Mouse (Mus musculus): Measurements from ENCODE around the gene Il27ra.
"Not testable (repeated sequence)": the region's sequence is repeated elsewhere in the genome, so short reads cannot be mapped to it uniquely, and the experiment has no call there.

Il27ra gene

DNA sequence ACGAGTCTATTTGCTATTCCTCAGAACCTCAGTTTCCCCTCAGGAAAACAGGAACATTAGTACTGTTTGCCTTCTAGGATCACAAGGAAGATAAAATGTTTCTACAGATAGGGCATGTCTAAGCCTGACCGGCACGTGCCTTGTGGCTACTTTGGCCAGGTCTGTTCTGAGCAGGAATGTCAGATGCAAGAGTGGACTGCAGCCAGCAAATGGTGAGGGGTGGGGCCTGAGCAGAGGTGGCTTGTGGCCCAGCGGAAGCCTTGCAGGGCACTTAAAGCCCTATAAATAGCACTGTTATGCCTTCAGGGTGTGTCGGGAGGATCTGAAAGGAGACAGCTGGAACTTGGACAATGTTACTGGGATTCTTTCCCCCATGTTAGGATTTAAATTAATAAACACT is 19.3 kb downstream of the Il27ra start:
- no peak for DNase-seq (ENCODE audit: low read depth in 1 of 2, low spot score in 2 of 2)

DNA sequence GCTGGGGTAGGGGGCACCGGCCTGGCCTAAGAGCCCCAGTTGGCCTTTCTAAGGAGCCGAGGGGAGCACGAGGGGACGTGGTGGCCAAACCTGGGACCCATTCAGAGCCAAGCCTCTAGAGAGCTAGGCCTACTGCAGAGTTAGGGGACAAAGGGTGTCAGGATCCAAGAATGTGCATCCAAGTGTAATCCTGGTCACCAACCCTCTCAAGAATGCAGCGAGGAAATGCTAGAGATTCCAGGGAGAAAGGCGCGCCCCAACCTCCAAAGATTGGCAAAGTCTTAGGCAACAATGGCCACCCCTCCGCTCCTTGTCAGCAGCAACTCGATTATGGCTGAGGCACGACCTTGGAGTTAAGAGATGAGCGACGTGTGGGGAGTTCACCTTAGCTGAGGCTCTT is 20.8 kb downstream of the Il27ra start:
- no peak for DNase-seq (ENCODE audit: low read depth in 1 of 2, low spot score in 2 of 2)

DNA sequence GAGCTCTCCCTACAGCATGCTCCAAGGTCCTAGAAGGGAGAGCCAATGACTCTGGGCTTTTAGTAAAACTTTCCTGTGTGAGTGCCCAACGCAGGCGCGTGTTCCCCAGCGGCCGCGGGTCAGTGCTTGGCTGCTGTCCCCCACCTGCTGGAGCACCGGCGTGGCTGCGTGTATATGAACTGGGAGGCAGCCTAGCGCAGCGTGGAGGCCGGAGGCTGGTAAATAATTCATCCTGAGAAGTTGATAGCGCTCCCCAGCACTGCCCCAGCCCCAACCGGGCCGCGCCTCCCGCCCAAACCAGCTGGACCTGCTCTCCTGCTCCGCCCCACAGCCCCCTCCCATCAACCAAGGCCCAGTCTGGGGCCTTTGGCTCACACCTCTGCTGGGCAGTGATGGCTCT is 21.3 kb downstream of the Il27ra start, which contains the start of gene Palm3:
TSS of gene Palm3 (plus strand) at position 376 of the 400 bp plus-strand sequence.
- DNase-seq (ENCODE audit: low read depth in 1 of 2, low spot score in 2 of 2): no peak

DNA sequence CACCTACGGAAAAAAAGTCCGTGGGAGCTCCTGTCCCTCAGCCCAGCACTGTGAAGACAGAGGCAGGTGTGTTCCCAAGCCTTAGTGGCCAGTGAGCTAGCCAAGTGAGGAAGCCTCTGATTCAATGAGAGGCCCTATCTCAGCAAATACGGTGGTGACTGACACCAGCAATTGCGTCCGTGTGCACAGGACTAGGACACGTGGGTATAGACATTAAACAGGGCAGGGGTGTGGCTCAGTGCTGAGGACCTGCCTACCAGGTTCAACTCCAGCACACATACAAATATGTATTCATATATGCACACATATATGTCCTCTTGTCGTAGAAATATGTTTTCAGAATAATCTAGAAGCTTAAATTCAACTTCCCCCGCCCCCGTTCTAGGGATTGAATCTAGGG is 22.7 kb downstream of the Il27ra start:
- DNase-seq (ENCODE audit: low read depth in 1 of 2, low spot score in 2 of 2): no peak

DNA sequence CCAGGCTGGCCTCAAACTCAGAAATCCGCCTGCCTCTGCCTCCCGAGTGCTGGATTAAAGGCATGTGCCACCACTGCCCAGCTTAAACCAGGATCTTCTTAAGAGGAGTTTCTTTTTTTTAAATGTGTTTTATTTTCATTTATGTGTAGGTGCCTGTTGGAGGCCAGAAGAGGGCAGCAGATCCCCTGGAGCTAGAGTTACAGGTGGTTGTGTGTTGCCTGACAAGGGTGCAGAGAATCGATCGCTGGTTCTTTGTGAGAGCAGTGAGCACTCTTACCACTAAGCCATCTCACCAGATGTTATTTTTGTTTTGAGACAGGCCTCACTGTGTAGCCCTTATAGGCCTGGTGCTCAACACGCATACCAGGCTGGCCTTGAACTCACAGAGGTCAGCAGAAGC is 26.6 kb downstream of the Il27ra start:
- no peak for DNase-seq (ENCODE audit: low read depth in 1 of 2, low spot score in 2 of 2)

DNA sequence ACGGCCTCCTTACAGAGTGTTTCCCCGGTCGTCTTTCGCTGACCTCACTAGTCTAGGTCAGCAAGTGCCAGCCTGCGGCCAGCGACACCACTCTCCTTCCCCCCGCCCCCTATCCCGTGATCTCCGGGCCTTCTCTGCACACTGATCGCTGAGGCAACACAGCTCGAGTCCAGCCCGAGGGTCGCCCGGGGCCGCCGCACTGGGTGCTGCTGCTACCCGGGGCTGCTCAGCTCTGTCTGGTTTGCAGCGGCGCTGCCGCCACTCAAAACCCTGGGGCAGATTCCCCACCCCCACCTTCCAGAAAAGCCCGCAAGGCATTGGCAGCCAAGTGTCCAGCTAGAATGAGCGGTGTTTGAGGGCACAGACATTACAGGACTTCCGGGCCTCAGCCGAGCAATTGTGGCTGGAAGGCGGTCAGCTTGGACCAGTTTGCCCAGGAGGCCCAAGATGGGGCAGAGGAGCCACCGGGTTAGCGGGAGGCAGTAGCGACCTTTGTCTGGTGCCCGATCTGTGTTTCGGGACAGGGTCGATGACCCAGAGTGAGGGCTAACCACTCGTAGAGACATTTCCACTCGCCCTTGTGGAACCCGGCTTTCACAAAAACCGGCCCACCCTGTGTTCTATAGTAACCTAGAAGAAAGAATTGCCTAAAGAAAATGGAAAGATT is 29.8 kb downstream of the Il27ra start:
- DNase-seq (ENCODE audit: low read depth in 1 of 2, low spot score in 2 of 2): no peak

DNA sequence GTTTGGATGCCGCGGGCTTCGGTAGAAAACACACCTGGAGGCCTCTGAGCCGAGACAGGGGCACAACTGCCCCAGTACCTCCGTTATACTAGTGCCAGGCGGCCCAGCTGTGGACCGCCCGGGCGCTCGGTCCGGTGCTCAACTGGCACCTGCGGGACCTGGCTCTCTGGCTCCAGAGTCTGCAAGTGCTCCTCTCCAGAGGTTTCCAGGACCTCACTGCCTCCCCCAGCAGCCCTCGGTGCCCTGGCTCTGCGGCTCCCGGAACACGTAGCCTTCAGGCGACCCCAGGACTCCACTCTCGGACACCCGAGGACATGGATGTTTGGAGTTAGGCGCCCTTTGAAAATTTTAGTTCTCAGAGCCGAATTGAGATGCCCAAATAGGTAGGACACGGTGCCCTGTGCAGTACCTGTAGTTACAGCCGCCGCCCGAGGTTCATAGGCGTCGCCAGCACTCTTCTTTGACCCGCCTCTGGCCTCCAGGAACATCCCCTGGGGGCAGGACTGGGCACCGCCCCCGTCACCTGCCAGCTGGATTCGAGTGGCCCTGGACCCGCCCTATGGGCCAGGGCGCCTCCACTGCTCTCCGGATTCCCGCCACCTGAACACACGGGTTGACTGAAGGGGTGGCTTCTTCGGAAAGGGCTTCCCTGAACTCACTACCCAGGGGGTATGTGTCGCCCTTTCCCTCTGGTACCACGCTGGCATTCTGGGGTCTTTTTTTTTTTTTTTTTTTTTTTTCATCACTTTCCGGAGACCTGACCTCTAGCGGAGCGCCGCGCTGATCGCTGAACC is 30.5 kb downstream of the Il27ra start, which contains the start of gene 2210011C24Rik:
TSS of gene 2210011C24Rik (minus strand) at position 467 of the 794 bp plus-strand sequence.
- no peak for DNase-seq (ENCODE audit: low read depth in 1 of 2, low spot score in 2 of 2)

DNA sequence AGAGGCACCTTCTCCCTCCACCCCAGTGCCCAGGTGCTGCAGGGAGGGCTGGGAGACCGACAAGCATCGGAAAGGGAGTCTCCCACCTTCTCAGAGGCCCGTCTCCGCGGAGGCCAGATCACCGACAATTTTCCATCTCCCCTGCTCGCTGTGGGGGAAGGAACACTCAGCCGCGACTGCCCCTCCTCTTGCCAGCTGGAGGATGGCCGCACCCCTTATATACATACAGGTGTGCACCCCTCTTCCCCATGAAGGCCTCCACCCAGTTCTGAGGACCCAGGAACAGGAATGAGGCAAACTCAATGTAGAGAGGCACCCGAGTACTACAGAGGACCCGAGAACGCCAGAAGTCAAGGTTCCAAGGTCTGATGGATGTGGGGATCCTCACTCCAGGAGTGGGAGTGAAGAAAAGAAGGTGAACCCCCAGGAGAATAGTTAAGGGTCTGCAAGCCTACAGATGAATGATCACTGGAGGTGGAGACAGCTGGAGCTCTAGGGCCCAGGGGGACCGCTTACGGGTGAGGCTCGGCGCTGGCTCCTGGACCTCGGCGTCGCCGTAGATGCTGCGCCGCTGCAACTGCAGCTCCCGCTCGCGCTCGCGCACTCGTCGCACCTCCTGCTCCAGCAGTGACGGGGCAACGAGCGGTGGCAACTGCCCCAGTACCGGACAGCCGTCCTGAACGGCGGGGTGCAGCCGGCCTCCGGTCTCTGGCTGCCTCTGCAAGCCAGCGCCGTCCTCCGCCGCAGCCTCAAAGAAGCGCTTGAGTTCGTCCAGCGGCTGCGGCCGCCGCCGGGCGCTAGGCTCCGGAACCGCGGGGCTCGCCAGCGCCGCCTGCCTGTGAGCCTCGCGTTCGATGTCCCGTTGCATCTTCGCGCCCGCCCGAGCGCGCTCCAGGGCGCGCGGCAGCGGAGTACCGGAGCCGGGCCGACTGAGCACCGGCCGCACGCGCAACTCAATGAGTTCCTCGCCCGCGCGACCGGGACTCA is 31.5 kb downstream of the Il27ra start:
- DNase-seq (ENCODE audit: low read depth in 1 of 2, low spot score in 2 of 2): peak in 1 of 2 experiments; percentile 51

DNA sequence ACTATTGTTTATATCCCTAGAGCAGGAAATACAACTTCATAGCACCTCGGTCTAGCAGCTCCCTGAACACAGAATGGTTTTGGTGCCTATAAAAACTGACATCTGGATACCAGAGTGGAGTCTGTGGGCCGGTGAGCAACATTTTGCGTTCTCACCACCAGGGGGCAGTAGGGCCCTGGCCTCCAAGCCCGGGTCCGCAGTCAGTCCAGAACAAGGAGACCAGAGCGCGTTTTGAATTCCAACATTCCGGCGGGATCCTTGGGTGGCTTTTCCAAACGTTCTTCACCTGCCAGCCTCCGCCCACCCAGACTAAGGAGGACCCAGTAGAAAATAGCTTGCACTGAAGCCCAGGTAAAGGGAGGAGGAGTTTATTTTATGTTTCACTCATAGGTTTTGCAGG is 32.5 kb downstream of the Il27ra start:
- DNase-seq (ENCODE audit: low read depth in 1 of 2, low spot score in 2 of 2): peak in 1 of 2 experiments; percentile 71

DNA sequence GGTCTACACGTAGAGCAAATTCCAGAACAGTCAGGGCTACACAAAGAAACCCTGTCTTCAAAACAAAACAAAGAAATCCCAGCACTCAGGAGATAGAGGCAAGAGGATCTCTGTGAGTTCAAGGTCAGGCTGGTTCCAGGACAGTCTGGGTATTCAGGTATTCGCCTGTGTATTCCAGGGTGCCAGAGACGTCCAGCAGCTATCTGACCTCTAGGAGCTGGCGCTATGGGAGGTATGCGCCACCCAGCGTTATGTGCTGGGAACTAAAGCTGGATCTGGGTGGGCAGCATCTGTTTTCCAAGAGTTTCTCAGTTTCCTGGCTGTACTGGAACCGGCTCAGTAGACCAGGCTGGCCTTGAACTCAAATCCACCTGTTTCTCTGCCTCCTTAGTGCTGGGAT is 34.0 kb downstream of the Il27ra start:
- DNase-seq (ENCODE audit: low read depth in 1 of 2, low spot score in 2 of 2): no peak

DNA sequence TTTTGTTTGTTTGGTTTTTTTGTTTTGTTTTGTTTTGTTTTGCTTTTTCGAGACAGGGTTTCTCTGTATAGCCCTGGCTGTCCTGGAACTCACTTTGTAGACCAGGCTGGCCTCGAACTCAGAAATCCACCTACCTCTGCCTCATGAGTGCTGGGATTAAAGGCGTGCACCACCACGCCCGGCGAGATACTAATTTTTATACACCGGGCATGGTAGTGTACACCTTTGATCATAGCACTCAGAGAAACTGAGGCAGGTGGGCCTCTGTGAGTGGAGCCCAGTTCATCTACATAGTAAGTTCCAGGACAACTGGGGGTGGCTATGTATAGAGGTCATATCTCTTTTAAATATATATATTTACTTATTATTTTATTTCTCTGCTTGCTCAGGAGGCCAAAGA is 36.9 kb downstream of the Il27ra start:
- not testable (repeated sequence) for DNase-seq (ENCODE audit: low read depth in 1 of 2, low spot score in 2 of 2)

DNA sequence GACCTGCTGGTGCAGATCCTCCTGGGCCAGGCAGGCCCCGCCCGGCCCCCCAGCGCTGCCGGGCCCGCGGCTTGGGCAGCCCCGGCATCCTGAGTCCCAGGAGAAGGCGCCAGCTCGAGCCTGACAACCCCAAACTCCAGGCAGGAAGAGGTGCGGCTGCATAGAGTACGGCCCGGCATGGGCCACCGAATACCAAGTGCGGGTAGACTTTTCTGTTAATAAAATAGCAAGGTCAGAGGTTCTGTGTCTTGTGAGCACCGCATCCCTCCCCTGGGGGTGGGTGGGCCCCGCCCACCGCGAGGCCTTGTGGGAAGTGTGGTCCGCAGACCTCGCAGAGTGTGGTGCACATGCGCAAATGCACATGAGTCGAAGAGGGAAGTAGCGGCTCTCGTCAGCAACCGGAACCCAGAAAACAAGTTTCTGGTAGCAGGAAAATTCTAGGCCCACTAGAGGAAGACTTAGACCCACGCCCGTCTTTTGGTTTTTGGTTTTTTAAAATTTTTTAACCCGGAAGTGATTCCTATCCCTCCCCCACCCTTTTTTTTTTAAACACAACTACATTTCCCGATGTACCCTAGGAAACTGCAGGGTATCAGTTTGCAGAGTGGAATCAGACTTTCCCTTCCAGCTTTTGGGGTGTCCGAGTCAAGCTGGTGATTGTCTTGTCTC is 37.7 kb downstream of the Il27ra start:
- DNase-seq (ENCODE audit: low read depth in 1 of 2, low spot score in 2 of 2): peak; percentile 87 to 90

DNA sequence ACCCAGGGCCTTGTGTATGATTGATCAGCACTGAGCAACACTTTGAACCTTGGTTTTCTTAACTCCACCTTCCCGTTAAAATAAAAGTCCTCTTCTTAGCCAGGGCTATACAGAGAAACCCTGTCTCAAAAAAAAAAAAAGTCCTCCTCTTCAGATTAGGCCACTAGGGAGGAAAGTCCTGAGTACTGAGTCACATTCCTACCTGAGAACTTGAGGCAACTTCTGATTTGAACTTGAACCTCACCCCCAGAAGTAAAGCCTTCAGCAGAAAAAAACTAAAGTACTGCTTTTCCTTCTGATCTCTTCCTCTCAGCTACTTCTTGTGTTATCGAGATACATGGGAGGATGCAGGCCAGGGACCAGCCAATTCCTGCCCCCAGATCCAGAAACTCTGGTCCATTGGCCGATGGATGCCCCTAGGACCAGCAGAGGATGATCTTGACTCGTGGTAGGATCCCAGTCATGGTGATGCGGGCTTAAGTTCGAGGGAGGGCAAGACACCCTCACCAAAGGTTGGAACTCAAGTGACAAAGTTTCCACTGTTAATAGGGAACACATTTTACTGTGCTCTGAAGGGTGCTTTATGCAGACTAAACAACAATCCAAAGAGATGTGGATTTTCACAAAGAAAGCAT is 38.7 kb downstream of the Il27ra start:
- DNase-seq (ENCODE audit: low read depth in 1 of 2, low spot score in 2 of 2): no peak

DNA sequence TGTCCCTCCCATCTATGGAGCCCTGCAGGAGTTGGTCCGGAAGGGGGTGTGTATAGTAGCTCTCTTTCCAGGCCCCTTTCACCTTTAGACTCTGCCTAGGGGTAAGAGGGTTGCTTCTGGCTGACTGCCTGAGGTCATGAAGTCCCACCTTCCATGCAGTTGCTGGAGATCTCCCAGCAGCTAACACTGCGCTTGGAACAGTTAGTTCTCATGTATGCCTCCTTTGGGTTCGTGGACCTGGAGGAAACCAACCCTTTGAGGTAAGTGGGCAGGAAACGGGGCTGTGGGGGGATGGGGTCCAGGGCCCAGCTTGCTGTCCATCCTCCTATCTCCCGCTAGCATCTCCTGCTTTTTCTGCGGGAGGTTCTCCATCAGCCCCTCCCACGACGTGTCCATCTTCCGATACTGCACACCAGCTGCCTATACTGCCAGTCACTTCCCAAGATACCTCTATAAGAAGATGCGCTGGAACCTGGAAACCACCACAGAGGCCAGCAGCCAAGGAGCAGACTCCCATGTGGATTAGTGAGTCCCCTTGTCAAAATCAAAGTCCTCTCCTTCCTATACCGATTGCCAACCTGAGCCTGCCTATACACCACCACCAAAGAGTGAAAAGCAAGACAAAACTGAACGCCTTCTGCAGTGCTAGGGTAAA is 39.3 kb downstream of the Il27ra start:
- DNase-seq (ENCODE audit: low read depth in 1 of 2, low spot score in 2 of 2): no peak

DNA sequence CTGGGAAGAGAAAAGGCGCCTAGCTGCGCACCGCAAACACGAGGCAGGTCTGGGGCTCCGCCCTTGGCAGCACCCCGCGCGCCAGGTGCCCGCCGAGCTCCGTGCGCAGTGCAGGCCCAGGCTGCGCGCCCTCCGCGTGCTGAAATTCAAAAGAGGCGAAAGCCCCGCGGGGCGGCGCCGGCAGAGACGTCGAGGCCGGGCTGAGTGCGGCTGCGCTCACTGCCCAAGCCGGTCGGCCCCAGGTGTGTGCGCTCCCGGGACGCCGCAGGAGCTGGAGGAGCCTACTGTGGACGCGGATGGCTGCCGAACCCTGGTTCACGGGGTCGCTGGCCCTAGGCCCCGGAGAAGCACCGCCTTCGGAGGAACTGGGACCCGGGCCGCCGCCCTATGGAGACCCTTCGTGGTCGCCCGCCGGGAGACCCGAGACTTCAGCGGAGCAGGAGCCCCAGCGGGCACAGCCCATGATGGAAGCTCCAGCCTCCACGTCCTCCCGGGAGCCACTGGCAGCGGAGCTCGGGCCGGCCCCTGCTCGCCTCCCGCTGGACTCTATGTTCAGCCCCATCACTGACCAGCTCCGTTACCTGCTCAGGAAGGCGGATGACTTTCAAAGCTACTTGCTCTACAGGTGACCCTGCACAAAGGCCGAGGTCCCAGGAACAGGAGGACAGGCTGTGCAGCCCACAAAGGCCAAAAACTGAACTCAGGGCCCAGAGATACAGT is 40.9 kb downstream of the Il27ra start, which contains the start of gene 1700067K01Rik:
TSS of gene 1700067K01Rik (plus strand) at position 222 of the 720 bp plus-strand sequence.
- no peak for DNase-seq (ENCODE audit: low read depth in 1 of 2, low spot score in 2 of 2)

DNA sequence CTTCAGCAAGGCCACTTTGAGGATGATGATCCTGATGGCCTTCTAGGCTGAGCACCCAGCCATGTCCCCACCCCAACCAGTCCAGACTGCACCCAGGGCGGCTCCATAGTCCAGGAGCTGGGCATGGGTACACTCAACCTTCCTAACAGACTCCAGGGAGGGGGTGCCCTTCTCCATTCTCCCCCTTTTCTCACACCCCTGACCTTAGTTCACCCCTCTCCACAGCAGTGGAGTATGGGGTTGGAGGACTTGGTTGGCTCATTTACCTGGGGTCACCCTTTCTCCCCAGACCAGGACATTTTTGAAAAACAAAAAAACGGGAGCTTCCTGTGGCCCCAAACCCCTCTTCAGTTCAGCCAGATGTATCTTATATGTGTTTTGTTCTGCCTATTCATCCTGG is 42.6 kb downstream of the Il27ra start:
- DNase-seq (ENCODE audit: low read depth in 1 of 2, low spot score in 2 of 2): no peak

DNA sequence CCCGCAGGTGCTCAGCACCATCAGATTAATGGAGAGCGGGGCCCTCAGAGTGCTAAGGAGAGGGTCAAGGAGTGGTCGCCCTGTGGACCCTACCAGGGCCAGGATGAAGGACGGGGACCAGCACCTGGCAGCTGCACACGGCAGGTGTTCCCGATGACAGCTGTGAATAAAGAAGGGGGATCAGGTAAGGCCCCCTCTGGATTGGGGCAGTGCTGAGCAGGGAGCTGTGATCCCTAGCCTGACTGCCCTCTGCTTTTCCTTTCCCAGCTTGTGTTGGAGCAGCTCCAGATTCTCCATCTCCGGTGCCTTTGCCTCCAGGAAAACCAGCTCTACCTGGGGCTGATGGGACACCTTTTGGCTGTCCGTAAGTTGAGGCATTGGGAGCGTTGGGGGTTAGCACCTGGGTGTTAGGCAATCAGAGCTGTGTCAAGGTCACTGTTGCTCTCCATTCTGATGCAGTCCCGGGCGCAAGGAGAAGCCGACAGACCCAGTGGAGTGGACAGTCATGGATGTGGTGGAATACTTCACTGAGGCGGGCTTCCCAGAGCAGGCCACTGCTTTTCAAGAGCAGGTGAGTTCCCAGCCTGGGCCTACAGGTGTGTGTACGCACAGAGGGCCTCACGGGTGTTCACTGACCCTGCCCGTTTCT is 43.2 kb downstream of the Il27ra start:
- DNase-seq (ENCODE audit: low read depth in 1 of 2, low spot score in 2 of 2): no peak

DNA sequence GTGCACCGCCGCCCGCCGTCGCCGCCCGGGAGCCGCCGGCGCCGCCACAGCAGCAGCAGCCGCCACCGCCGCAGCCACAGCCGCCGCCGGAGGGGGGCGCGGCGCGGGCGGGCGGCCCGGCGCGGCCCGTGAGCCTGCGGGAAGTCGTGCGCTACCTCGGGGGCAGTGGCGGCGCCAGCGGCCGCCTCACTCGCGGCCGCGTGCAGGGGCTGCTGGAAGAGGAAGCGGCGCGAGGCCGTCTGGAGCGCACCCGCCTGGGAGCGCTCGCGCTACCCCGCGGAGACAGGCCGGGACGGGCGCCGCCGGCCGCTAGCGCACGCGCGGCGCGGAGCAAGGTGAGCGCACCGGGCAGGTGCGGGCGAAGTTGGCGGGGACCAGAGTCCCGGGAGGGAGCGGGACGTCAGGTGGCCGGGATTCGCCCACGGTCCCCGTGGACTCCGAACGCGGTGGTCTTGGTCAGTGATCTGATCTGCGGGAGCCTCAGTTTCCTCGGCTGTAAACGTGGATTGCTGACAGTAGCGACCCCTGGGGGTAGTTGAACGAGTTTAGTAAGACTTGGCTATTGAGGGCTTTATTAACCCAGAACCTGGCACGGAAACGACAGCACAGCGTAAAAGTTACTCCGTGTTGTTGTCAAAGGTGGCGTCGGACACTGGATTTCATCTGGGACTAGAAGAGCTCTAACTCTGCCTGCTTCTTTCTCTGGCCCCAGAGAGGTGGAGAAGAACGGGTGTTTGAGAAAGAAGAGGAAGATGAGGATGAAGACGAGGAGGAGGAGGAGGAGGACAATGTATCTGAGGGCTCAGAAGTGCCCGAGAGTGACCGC is 43.9 kb downstream of the Il27ra start:
- DNase-seq (ENCODE audit: low read depth in 1 of 2, low spot score in 2 of 2): peak in 1 of 2 experiments; percentile 31
